Comparison of ENCODE assay signal across 8 mouse cellular contexts in the genomic region with DNA sequence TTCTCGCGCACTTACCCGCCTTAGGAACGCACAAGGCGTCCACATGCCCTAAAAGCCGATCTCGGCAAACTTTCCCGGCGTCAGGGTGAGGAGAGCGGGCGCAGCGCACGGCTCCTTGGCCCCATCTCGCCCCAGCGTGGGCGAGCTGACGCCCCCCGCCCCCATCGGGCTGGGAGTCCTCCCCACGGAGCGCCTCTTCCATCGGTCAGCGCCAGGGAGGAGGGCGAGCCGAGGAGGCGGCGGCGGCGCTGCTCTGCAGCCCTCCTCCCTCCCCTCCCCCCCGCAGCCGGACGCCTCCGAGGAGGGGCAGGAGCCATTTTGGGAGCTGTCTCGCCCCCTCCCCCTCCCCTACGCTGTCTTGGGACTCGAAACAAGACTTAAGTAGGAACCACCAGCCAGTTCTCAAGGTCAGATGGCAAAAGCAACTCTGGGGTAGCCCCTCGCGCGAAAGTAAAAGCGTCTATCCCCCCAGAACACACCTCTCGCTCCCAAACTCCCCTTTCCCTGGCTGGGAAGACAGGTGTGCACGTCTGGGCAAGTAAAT. TPM values are rescaled to one million over a fixed set of nuclear protein-coding genes. Genes with fewer than 3 reads are reported as not detected.
DNase-seq lines count a peak whose midpoint lies in the region; ATAC-seq and TF ChIP-seq lines count a peak whose summit lies in the region.

No protein-coding gene starts in this region.

- H3K4me2 ChIP-seq in forebrain, embryonic 12.5 days, result peak overlapping the region; percentile 99
- peak overlapping the region; percentile 83 for H3K4me2 ChIP-seq in heart, embryonic 16.5 days (ENCODE audit: low read depth, low read length)

- peaks cover 34% of the 10 kb centered on the region for H3K4me1 ChIP-seq in forebrain, embryonic 12.5 days
- peaks cover 28% of the 10 kb centered on the region for H3K4me1 ChIP-seq in heart, embryonic 16.5 days (ENCODE audit: control insufficient read depth, insufficient read depth, low read length)
- H3K4me1 ChIP-seq in olfactory bulb, adult 2 months (ENCODE audit: control insufficient read depth, insufficient read depth, low read length), result peaks cover 6% of the 10 kb centered on the region

- no peaks in the 10 kb centered on the region for H3K27me3 ChIP-seq in forebrain, embryonic 12.5 days
- no peaks in the 10 kb centered on the region for H3K27me3 ChIP-seq in heart, embryonic 16.5 days (ENCODE audit: control insufficient read depth, insufficient read depth, low read length)

- no peak for TF ChIP-seq CTCF in olfactory bulb, adult 2 months (IDR thresholded peaks at IDR 0.05; ENCODE audit: insufficient read depth, low read depth, low read length)

- DNase-seq in B cell, adult 2 months, result peak; percentile 77 to 78
- DNase-seq in brain, adult 2 months (ENCODE audit: low read depth, low spot score), result peak; percentile 97
- peak; percentile 94 to 96 for DNase-seq in kidney, postnatal 4 days
- peak; percentile 87 to 93 for DNase-seq in lung, adult 18-20 months
- peak; percentile 92 for DNase-seq in testis, postnatal 14 days (ENCODE audit: low spot score)

- ATAC-seq in forebrain, embryonic 12.5 days (ENCODE audit: low FRiP score), result peak; percentile 22
- peak; percentile 39 for ATAC-seq in heart, embryonic 16.5 days (replicated peaks; ENCODE audit: extremely low read depth, insufficient read depth, low FRiP score)

- H3K9ac ChIP-seq in forebrain, embryonic 12.5 days, result peak overlapping the region; percentile 93
- peak overlapping the region; percentile 100 for H3K9ac ChIP-seq in heart, embryonic 16.5 days (ENCODE audit: low read length)

- no peaks in the 10 kb centered on the region for H3K9me3 ChIP-seq in forebrain, embryonic 12.5 days
- no peaks in the 10 kb centered on the region for H3K9me3 ChIP-seq in heart, embryonic 16.5 days (replicated peaks; ENCODE audit: control insufficient read depth, low read length)

- peak; percentile 53; the same call in 1 of the 2 replicates for TF ChIP-seq POLR2A in olfactory bulb, adult 2 months (IDR thresholded peaks at IDR 0.05; ENCODE audit: insufficient read depth, low read depth, low read length)

- H3K36me3 ChIP-seq in forebrain, embryonic 12.5 days (replicated peaks), result peaks cover 33% of the 10 kb centered on the region
- H3K36me3 ChIP-seq in heart, embryonic 16.5 days (ENCODE audit: control insufficient read depth, insufficient read depth), result peaks cover 20% of the 10 kb centered on the region

- H3K27ac ChIP-seq in forebrain, embryonic 12.5 days, result peak overlapping the region; percentile 100
- peak overlapping the region; percentile 100 for H3K27ac ChIP-seq in heart, embryonic 16.5 days (ENCODE audit: low read length)
- peak overlapping the region; percentile 100 for H3K27ac ChIP-seq in olfactory bulb, adult 2 months (ENCODE audit: insufficient read depth, low read depth, low read length)

- under 1% methylated on average over 32 of the region's 42 CpGs for WGBS in forebrain, embryonic 12.5 days
- WGBS in heart, embryonic 16.5 days, result 0% methylated on average over 38 of the region's 42 CpGs
- WGBS in olfactory bulb, adult 2 months, result under 1% methylated on average over 40 of the region's 42 CpGs

- peak overlapping the region; percentile 99 for H3K4me3 ChIP-seq in forebrain, embryonic 12.5 days (replicated peaks)
- peak overlapping the region; percentile 89 for H3K4me3 ChIP-seq in heart, embryonic 16.5 days (ENCODE audit: low read length)
- peak overlapping the region; percentile 74 for H3K4me3 ChIP-seq in olfactory bulb, adult 2 months (ENCODE audit: insufficient read depth, low read depth, low read length)

RNA-seq across cellular contexts. Expression of gene H2-DMa, which starts 0.9 kb away (rescaled TPM):
- polyA plus RNA-seq in forebrain, embryonic 12.5 days (2016; fragmentation: Nextera tagmentation; extraction: Ambion mirVana), result 9.1 and 9.6 TPM in 2 replicates
- polyA plus RNA-seq in heart, embryonic 16.5 days (2015; fragmentation: Nextera tagmentation; extraction: Ambion mirVana), result 10.9 and 13.8 TPM in 2 replicates
- polyA plus RNA-seq in olfactory bulb, adult 2 months (2012; ENCODE audit: insufficient read depth, insufficient read length, low replicate concordance, missing spikeins), result not detected in 2 replicates

RNA-seq across cellular contexts. Expression of gene Brd2, which starts 2.2 kb away (rescaled TPM):
- 138 and 146 TPM in 2 replicates for polyA plus RNA-seq in forebrain, embryonic 12.5 days (2016; fragmentation: Nextera tagmentation; extraction: Ambion mirVana)
- 69.4 and 71.9 TPM in 2 replicates for polyA plus RNA-seq in heart, embryonic 16.5 days (2015; fragmentation: Nextera tagmentation; extraction: Ambion mirVana)
- polyA plus RNA-seq in olfactory bulb, adult 2 months (2012; ENCODE audit: insufficient read depth, insufficient read length, low replicate concordance, missing spikeins), result 233 TPM in 1 of 2 replicates, not detected in the other

RNA-seq across cellular contexts. Expression of gene H2-DMb2, which starts 22.9 kb away (rescaled TPM):
- polyA plus RNA-seq in forebrain, embryonic 12.5 days (2016; fragmentation: Nextera tagmentation; extraction: Ambion mirVana), result not detected in 2 replicates
- 2.5 and 6.1 TPM in 2 replicates for polyA plus RNA-seq in heart, embryonic 16.5 days (2015; fragmentation: Nextera tagmentation; extraction: Ambion mirVana)
- not detected in 2 replicates for polyA plus RNA-seq in olfactory bulb, adult 2 months (2012; ENCODE audit: insufficient read depth, insufficient read length, low replicate concordance, missing spikeins)

RNA-seq across cellular contexts. Expression of gene H2-Oa, which starts 28.1 kb away (rescaled TPM):
- polyA plus RNA-seq in forebrain, embryonic 12.5 days (2016; fragmentation: Nextera tagmentation; extraction: Ambion mirVana), result 0.27 and 0.41 TPM in 2 replicates
- polyA plus RNA-seq in heart, embryonic 16.5 days (2015; fragmentation: Nextera tagmentation; extraction: Ambion mirVana), result 0.97 and 3.1 TPM in 2 replicates
- polyA plus RNA-seq in olfactory bulb, adult 2 months (2012; ENCODE audit: insufficient read depth, insufficient read length, low replicate concordance, missing spikeins), result not detected in 2 replicates

RNA-seq across cellular contexts. Expression of gene H2-DMb1, which starts 32.6 kb away (rescaled TPM):
- 0.38 and 0.69 TPM in 2 replicates for polyA plus RNA-seq in forebrain, embryonic 12.5 days (2016; fragmentation: Nextera tagmentation; extraction: Ambion mirVana)
- 2.3 and 4.0 TPM in 2 replicates for polyA plus RNA-seq in heart, embryonic 16.5 days (2015; fragmentation: Nextera tagmentation; extraction: Ambion mirVana)
- polyA plus RNA-seq in olfactory bulb, adult 2 months (2012; ENCODE audit: insufficient read depth, insufficient read length, low replicate concordance, missing spikeins), result not detected in 2 replicates

Comparison
In these comparisons a context has a peak if more than half of its experiments do, and no peak if none do; other contexts are left out.
1. Peak in every context shown above with its lines: DNase-seq, ATAC-seq, H3K4me3 ChIP-seq and H3K27ac ChIP-seq.
2. RNA of gene H2-DMa, which starts 0.9 kb away (polyA plus RNA-seq): 10.9 to 13.8 TPM in heart, embryonic 16.5 days and 9.1 to 9.6 TPM in forebrain, embryonic 12.5 days; not detected in olfactory bulb, adult 2 months; every median in the first group is over 10 times any median in the second.